Mouse (Mus musculus): ENCODE data around the gene Gjb6.
A peak's percentile ranks its signal among the peaks of the same experiment; 100 is the strongest.

Gene Gjb6

GRCm38 (mm10) chr14:57133161-57133661 is at the start of gene Gjb6:
TSS of gene Gjb6 (minus strand) at chr14:57133611.
- no peak for DNase-seq

GRCm38 (mm10) chr14:57165493-57165892 is 32.1 kb upstream of the Gjb6 start:
- DNase-seq: no peak

- no peak for DNase-seq
These were observed 28.4 kb upstream of the Gjb6 start for GRCm38 (mm10) chr14:57161833-57162232.

- peak; percentile 11 for DNase-seq
These were observed 27.8 kb upstream of the Gjb6 start for GRCm38 (mm10) chr14:57161201-57161600.

GRCm38 (mm10) chr14:57154916-57155315 is 21.5 kb upstream of the Gjb6 start:
- no peak for DNase-seq

- DNase-seq: no peak
These were observed 12.3 kb upstream of the Gjb6 start for GRCm38 (mm10) chr14:57145741-57146140.

- DNase-seq: no peak
These were observed 1.9 kb upstream of the Gjb6 start for GRCm38 (mm10) chr14:57135265-57135664.

GRCm38 (mm10) chr14:57127383-57127782 is 6.0 kb downstream of the Gjb6 start:
- peak; percentile 58 for DNase-seq

GRCm38 (mm10) chr14:57122295-57122694 is 11.1 kb downstream of the Gjb6 start:
- DNase-seq: peak; percentile 19

- DNase-seq: no peak
These were observed 17.4 kb downstream of the Gjb6 start, which contains the start of gene Gm4491 for GRCm38 (mm10) chr14:57115823-57116544. TSS of gene Gm4491 (minus strand) at chr14:57115883.

GRCm38 (mm10) chr14:57109194-57109593 is 24.2 kb downstream of the Gjb6 start:
- peak; percentile 50 for DNase-seq

GRCm38 (mm10) chr14:57107916-57108315 is 25.5 kb downstream of the Gjb6 start:
- DNase-seq: no peak

GRCm38 (mm10) chr14:57107091-57107490 is 26.3 kb downstream of the Gjb6 start:
- no peak for DNase-seq

- no peak for DNase-seq
These were observed 27.7 kb downstream of the Gjb6 start for GRCm38 (mm10) chr14:57105721-57106120.

GRCm38 (mm10) chr14:57105111-57105510 is 28.3 kb downstream of the Gjb6 start:
- no peak for DNase-seq

- peak; percentile 71 for DNase-seq
These were observed 29.0 kb downstream of the Gjb6 start, which contains the start of gene Gjb2 for GRCm38 (mm10) chr14:57104106-57105023. TSS of gene Gjb2 (minus strand) at chr14:57104702.

- DNase-seq: no peak
These were observed 29.7 kb downstream of the Gjb6 start for GRCm38 (mm10) chr14:57103711-57104105.

- no peak for DNase-seq
These were observed 30.3 kb downstream of the Gjb6 start for GRCm38 (mm10) chr14:57103121-57103520.

GRCm38 (mm10) chr14:57101623-57102022 is 31.8 kb downstream of the Gjb6 start:
- DNase-seq: no peak

GRCm38 (mm10) chr14:57095855-57096254 is 37.6 kb downstream of the Gjb6 start:
- no peak for DNase-seq

GRCm38 (mm10) chr14:57093029-57093428 is 40.4 kb downstream of the Gjb6 start:
- DNase-seq: peak; percentile 76

- no peak for DNase-seq
These were observed 43.4 kb downstream of the Gjb6 start for GRCm38 (mm10) chr14:57090001-57090400.

- DNase-seq: no peak
These were observed 44.3 kb downstream of the Gjb6 start for GRCm38 (mm10) chr14:57089107-57089506.
